ENCODE assay signal across 14 mouse cellular contexts in genomic region chr12:88245786-88246185, GRCm38 (mm10). TPM values are rescaled to one million over a fixed set of nuclear protein-coding genes. Genes with fewer than 3 reads are reported as not detected.
"Had no signal": no experiment of that assay in that cellular context is flagged by ENCODE, and none has a peak within 500 bp of the region (broad histone marks: within the 10 kb centered on the region; RNA-seq: fewer than 3 reads in every experiment).

No protein-coding gene starts in this region.

RNA-seq across cellular contexts. Expression of gene Gm8332, which starts 4.1 kb away (rescaled TPM):
- total RNA-seq: neutrophil, adult 5-6 weeks had no signal
- polyA plus RNA-seq: neural tube, embryonic 13.5 days; neural tube, embryonic 14.5 days; neural tube, embryonic 15.5 days; small intestine, adult 2 months; spleen, adult 2 months; stomach, embryonic 14.5 days; stomach, embryonic 15.5 days; stomach, embryonic 16.5 days; stomach, postnatal 0 days; testis, adult 2 months; thymus, adult 2 months; thymus, postnatal 0 days; urinary bladder, adult 2 months had no signal

RNA-seq across cellular contexts. Expression of gene Gm5662, which starts 28.5 kb away (rescaled TPM):
- total RNA-seq: neutrophil, adult 5-6 weeks had no signal
- polyA plus RNA-seq: neural tube, embryonic 13.5 days; neural tube, embryonic 14.5 days; neural tube, embryonic 15.5 days; small intestine, adult 2 months; spleen, adult 2 months; stomach, embryonic 14.5 days; stomach, embryonic 15.5 days; stomach, embryonic 16.5 days; testis, adult 2 months; thymus, postnatal 0 days; urinary bladder, adult 2 months had no signal
